Mouse (Mus musculus) neutrophil, adult 5-6 weeks (primary cell): ENCODE data around the gene Sycp1. TPM values are rescaled to one million over a fixed set of nuclear protein-coding genes. Genes with fewer than 3 reads are reported as not detected.
A peak's percentile ranks its signal among the peaks of the same experiment; 100 is the strongest.

Source experiments
- ATAC-seq: fragments of 151-379, 151-347 bp; 2 replicates; pipeline ENCODE4 v1.8.0; 2017; ENCODE audit warnings: mild to moderate bottlenecking, moderate TSS enrichment; ENCODE audit not compliant: insufficient number of reproducible peaks, poor library complexity, low FRiP score, severe bottlenecking; ENCODE audit errors: extremely low read depth
- total RNA-seq: library from RNA; stranded (forward); fragments of 200-1000 nt; gene quantifications from 2 replicates; pipeline ENCODE4 v1.2.3, GENCODE M21; 2017

Sycp1 gene
- total RNA-seq: not detected in 2 replicates

- no peak for ATAC-seq
These were observed at the start of gene Sycp1 for GRCm38 (mm10) chr3:102935451-102936354. Gene Sycp1, minus strand, starts transcription at chr3:102936100.

- no peak for ATAC-seq
These were observed 44.4 kb upstream of the Sycp1 start for GRCm38 (mm10) chr3:102980349-102980736.

- no peak for ATAC-seq
These were observed 43.8 kb upstream of the Sycp1 start for GRCm38 (mm10) chr3:102979550-102980348.

GRCm38 (mm10) chr3:102976906-102977305, 41.0 kb upstream of the Sycp1 start:
- no peak for ATAC-seq

GRCm38 (mm10) chr3:102970508-102970907, 34.6 kb upstream of the Sycp1 start:
- no peak for ATAC-seq

GRCm38 (mm10) chr3:102970067-102970466, 34.2 kb upstream of the Sycp1 start:
- ATAC-seq: no peak

GRCm38 (mm10) chr3:102964033-102964432, 28.1 kb upstream of the Sycp1 start, which contains the start of gene Nr1h5:
Gene Nr1h5, minus strand, starts transcription at chr3:102964133.
- ATAC-seq: no peak

- no peak for ATAC-seq
These were observed 19.7 kb upstream of the Sycp1 start for GRCm38 (mm10) chr3:102955596-102955995.

GRCm38 (mm10) chr3:102955143-102955542, 19.2 kb upstream of the Sycp1 start:
- ATAC-seq: no peak

GRCm38 (mm10) chr3:102954476-102954875, 18.6 kb upstream of the Sycp1 start:
- no peak for ATAC-seq

GRCm38 (mm10) chr3:102946861-102947260, 11.0 kb upstream of the Sycp1 start:
- peak; percentile 91 for ATAC-seq

- ATAC-seq: no peak
These were observed 10.4 kb upstream of the Sycp1 start for GRCm38 (mm10) chr3:102946312-102946711.

- no peak for ATAC-seq
These were observed 2.2 kb upstream of the Sycp1 start for GRCm38 (mm10) chr3:102938100-102938499.

GRCm38 (mm10) chr3:102899136-102899535, 36.8 kb downstream of the Sycp1 start:
- ATAC-seq: no peak

GRCm38 (mm10) chr3:102880529-102880928, 55.4 kb downstream of the Sycp1 start:
- ATAC-seq: no peak

- no peak for ATAC-seq
These were observed 87.2 kb downstream of the Sycp1 start for GRCm38 (mm10) chr3:102848661-102849060.

GRCm38 (mm10) chr3:102842386-102842785, 93.5 kb downstream of the Sycp1 start:
- no peak for ATAC-seq

GRCm38 (mm10) chr3:102803937-102804336, 132.0 kb downstream of the Sycp1 start:
- ATAC-seq: peak; percentile 91

- ATAC-seq: peak; percentile 64
These were observed 148.5 kb downstream of the Sycp1 start for GRCm38 (mm10) chr3:102787369-102787768.

- no peak for ATAC-seq
These were observed 153.3 kb downstream of the Sycp1 start, which contains the start of gene Tshb for GRCm38 (mm10) chr3:102782618-102783017. Gene Tshb, minus strand, starts transcription at chr3:102782718.
